Mouse (Mus musculus): ENCODE data around the gene Relch.

DNA sequence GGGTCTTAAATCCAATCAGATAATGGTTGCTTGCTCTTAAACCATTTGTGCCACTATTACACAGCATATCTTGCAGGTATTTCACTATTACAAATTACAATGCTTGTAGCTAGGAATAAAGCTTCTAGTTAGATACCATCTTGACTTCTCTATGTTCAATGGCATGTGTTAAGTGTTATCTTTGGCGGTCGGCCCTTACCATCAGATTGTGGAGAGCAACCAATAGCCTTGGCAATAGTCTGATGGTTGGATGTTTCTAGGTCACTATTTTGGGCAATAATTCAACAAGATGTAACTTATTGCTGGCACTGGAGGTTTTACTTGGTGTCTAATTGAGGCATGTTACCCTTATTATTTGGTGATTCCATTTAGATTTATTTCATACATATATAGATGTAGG lies 11.1 kb downstream of the Relch start:
- no peak for TF ChIP-seq ZC3H11A (IDR thresholded peaks at IDR 0.05; ENCODE audit: borderline replicate concordance, low read depth, low read length)
- no peak for TF ChIP-seq MAFK (IDR thresholded peaks at IDR 0.05; ENCODE audit: insufficient read depth, low read depth, low read length)
- TF ChIP-seq ZNF384 (IDR thresholded peaks at IDR 0.05; ENCODE audit: low read depth, low read length) = no peak

Data from ES-E14 (cell line).